Mouse (Mus musculus) hindbrain, embryonic 10.5 days (tissue): ENCODE measurements around the gene 4930412O13Rik. TPM values are rescaled to one million over a fixed set of nuclear protein-coding genes. Genes with fewer than 3 reads are reported as not detected.
A peak's percentile ranks its signal among the peaks of the same experiment; 100 is the strongest.

ENCODE experiments used
- DNase-seq: peaks from one replicate; pipeline ENCODE4 v3.0.0-alpha.2; 2017; ENCODE audit warnings: low spot score
- H3K27ac ChIP-seq: fragments of 300-500 bp; sonication (generic); 2 replicates; pipeline ENCODE4 v1.5.1; 2016; ENCODE audit warnings: mild to moderate bottlenecking, moderate library complexity
- H3K27me3 ChIP-seq: fragments of 300-500 bp; sonication (generic); 2 replicates; pipeline ENCODE4 v1.6.1; 2016; ENCODE audit warnings: mild to moderate bottlenecking; ENCODE audit not compliant: poor library complexity, insufficient read depth, severe bottlenecking
- H3K36me3 ChIP-seq: fragments of 300-500 bp; sonication (generic); 2 replicates; pipeline ENCODE4 v1.6.1; 2016; ENCODE audit warnings: mild to moderate bottlenecking, moderate library complexity
- H3K4me1 ChIP-seq: fragments of 300-500 bp; sonication (generic); replicated peaks from 2 replicates; pipeline ENCODE4 v1.6.1; 2016; ENCODE audit warnings: mild to moderate bottlenecking
- H3K4me3 ChIP-seq: fragments of 300-500 bp; sonication (generic); 2 replicates; pipeline ENCODE4 v1.5.1; 2016; ENCODE audit warnings: mild to moderate bottlenecking, moderate library complexity
- H3K9me3 ChIP-seq: fragments of 300-500 bp; sonication (generic); 2 replicates; pipeline ENCODE4 v1.6.1; 2016; ENCODE audit warnings: mild to moderate bottlenecking, moderate library complexity
- WGBS: fragments of 180-500 bp; shearing (Covaris S2); methylation state at CpG from one replicate; pipeline ENCODE4 v1.1.7; 2016; 5-methylcytosine and 5-hydroxymethylcytosine counted together
- polyA plus RNA-seq: library from polyadenylated mRNA; unstranded; fragments of >200 nt; fragmentation: Nextera tagmentation; extraction: Ambion mirVana; gene quantifications from 2 replicates; pipeline ENCODE4 v1.2.1, GENCODE M21; 2016

4930412O13Rik gene
- polyA plus RNA-seq, 1 experiment from 2014 or later = 1.0 TPM

DNA sequence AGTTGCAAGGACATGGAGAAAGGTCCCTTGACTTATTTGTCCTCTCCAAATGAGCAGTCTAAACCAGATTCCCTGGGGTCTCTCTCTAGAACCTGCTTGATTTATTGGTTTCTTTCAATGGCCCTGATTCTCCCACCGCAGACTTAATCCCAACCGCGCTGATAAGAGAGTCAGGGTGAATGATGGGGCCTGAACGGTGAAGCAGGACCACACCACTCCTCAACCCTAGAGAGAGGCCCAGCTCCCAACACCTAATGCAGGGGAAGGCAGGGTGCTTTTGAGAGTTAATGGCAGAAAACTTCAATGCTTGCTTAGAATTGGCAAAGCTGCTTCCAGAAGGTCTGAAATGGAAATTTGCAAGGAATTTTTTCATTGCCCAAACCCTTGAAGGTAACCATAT is 5.8 kb upstream of the 4930412O13Rik start:
- Histone ChIP-seq H3K9me3 (no peaks in the 10 kb centered on the region), H3K4me3 (peak overlapping the region; percentile 61; the same call in 1 of the 2 replicates), H3K36me3 (no peaks in the 10 kb centered on the region), H3K27me3 (peaks cover 93% of the 10 kb centered on the region), H3K27ac (no peak overlapping the region), H3K4me1 (peaks cover 57% of the 10 kb centered on the region)
- WGBS = 3% methylated on average over 4 of the region's 4 CpGs
- DNase-seq = no peak

DNA sequence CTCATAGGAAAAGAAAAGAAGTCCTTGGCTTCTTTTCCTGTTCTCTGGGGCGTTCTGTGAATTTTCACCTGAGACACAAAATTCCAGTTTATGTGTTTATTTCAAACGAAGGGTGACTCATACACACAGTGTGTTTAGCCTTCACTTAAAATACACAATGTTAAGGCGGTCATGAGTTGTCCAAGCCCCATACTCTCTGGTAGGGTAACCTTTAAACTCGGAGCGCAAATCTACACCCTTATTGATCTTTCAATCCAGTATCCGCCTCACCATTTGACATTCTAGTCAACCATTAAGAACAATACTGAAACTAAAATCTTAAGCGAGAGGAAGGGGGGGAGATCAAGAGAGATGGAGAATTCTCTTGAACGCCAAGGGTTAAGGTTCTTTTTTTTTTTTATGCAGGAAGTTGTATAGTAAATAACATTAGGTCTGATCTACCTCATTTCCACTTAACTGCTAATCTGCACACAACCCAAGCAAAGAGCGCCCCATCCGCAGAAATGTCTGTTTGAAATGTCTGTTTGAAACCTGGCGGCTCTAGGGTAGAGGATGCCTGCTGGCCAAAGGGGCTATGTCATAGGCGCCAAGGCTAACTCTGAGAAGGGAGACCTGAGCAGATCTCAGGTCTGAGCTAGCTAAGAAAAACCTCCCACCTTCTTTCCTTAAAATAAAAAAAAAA is 5.2 kb upstream of the 4930412O13Rik start:
- no peak overlapping the region for H3K27ac ChIP-seq
- H3K9me3 ChIP-seq = no peaks in the 10 kb centered on the region
- DNase-seq = no peak
- H3K36me3 ChIP-seq = no peaks in the 10 kb centered on the region
- peak overlapping the region; percentile 61 for H3K4me3 ChIP-seq
- peaks cover 93% of the 10 kb centered on the region for H3K27me3 ChIP-seq
- WGBS = 5% methylated on average over 12 of the region's 12 CpGs
- peaks cover 61% of the 10 kb centered on the region for H3K4me1 ChIP-seq

DNA sequence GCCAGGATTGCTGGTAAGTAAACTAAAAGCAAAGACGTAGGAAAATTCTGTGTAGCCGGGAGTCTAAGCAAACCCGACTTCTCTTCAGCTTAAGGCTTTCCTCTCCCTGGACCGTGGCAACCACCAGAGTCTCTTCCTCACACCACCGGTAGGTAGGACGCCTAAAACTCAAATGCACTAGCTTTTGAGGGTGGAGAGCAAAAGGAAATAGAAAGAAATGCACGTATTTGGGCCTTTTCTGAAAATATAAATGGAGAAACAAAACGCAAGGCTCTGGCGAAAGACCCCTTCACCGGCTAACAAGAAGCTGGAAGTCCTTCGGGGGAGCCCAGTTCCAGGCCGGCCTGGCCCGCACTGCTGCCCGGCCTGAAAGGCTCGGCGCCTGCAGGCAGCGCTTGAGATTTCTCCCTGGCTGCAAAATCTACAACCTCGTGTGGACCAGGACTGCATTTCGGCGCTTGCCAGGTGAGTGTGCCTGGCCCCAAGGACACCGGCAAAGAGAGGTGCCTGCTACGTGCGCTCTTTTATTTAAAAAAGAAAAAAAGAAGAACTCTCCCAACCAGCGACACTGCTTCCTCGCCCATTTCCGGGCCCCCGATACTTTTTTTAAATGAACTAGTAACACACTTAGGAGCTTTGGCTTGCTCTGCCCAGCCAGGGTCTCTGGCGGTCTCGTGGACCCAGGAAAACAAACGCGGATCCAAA is 4.3 kb upstream of the 4930412O13Rik start:
- no peaks in the 10 kb centered on the region for H3K9me3 ChIP-seq
- H3K27me3 ChIP-seq = peaks cover 93% of the 10 kb centered on the region
- peaks cover 61% of the 10 kb centered on the region for H3K4me1 ChIP-seq
- peak; percentile 60 for DNase-seq
- H3K36me3 ChIP-seq = no peaks in the 10 kb centered on the region
- peak overlapping the region; percentile 61 for H3K4me3 ChIP-seq
- H3K27ac ChIP-seq = peak overlapping the region; percentile 54; the same call in 1 of the 2 replicates
- under 1% methylated on average over 31 of the region's 31 CpGs for WGBS

DNA sequence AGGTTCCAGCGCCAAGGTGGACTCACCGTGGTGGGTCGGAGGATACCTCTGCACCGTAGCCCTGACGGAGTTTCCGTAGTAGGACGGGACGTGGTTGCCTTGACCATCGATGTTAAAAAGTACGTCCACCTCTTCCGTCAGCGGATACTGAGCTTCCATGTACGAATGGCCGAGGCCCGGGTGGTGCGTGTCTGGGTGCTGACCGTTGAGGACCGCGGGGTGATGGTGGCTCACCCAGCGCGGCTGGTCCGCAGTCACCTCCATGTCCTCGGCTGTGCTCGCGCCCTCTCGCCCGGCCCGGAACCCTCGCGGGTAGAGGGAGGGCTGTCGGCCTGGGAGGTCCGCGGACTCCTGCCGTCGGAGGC is 3.7 kb upstream of the 4930412O13Rik start:
- Histone ChIP-seq H3K36me3 (no peaks in the 10 kb centered on the region), H3K4me1 (peaks cover 61% of the 10 kb centered on the region), H3K27ac (peak overlapping the region; percentile 54; the same call in 1 of the 2 replicates), H3K27me3 (peaks cover 93% of the 10 kb centered on the region), H3K4me3 (peak overlapping the region; percentile 61), H3K9me3 (no peaks in the 10 kb centered on the region)
- under 1% methylated on average over 35 of the region's 35 CpGs for WGBS
- DNase-seq = no peak

DNA sequence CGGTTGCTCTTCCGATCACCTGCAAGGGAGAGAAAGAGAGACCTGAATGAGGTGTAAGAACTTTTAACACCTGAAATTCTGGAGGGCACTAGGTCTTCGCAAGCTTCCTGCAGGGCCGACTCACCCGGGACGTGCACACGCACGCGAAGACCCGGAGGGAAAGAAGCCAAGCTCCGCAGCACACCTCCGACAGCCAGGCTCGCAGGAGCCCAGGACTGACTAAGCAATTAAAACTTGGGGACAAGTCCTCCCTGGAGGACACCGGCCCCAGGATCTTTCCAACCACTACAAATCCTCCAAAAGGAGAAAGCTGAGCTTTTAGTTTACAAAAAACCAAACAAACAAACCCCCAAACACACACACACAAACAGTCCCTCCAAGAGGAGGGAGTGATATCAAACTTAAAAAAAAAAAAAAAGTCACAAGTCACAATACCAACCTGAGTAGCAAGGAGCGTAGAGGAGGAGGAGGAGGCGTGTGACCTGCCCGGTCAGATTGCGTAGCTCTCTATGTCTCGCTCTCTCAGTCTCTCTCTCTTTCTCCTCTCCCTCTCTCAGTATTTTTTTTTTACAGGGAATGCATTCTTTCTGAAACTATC is 3.0 kb upstream of the 4930412O13Rik start:
- H3K27ac ChIP-seq = peak overlapping the region; percentile 56
- peak; percentile 40 for DNase-seq

DNA sequence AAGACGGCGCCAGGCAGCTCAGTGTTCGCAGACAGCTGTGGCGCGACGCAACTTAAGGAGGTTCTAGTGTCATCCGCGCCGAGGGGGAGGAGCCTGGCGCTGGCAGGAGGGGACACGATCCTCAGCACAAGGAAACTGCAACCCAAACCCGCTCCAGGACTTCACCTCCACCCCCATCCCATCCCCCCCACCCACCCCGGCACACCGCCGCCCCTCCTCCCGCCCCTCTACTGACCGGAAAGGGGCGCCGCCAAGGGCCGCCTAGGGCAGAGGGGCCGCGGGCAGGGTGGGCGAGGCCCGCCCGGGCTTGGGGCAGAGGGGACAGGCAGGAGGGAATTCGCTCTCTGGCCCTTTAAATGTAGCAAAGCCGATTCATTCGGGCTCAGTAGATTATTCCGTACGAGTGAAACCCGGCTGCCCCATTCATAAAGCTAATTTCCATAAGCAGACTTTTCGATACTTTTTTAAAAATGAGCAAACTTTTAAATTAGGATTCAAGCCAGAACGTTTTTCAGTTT is 2.4 kb upstream of the 4930412O13Rik start:
- no peaks in the 10 kb centered on the region for H3K36me3 ChIP-seq
- H3K27me3 ChIP-seq = peaks cover 93% of the 10 kb centered on the region
- H3K4me3 ChIP-seq = peak overlapping the region; percentile 61
- H3K27ac ChIP-seq = peak overlapping the region; percentile 40
- peaks cover 68% of the 10 kb centered on the region for H3K4me1 ChIP-seq
- H3K9me3 ChIP-seq = no peaks in the 10 kb centered on the region
- WGBS = under 1% methylated on average over 33 of the region's 33 CpGs
- peak; percentile 78 for DNase-seq

More for the DNA sequence above, 3.0 kb upstream of the 4930412O13Rik start:
- H3K4me1 ChIP-seq = peaks cover 63% of the 10 kb centered on the region
- WGBS = under 1% methylated on average over 19 of the region's 19 CpGs
- peak overlapping the region; percentile 61 for H3K4me3 ChIP-seq
- peaks cover 93% of the 10 kb centered on the region for H3K27me3 ChIP-seq
- no peaks in the 10 kb centered on the region for H3K36me3 ChIP-seq
- no peaks in the 10 kb centered on the region for H3K9me3 ChIP-seq

DNA sequence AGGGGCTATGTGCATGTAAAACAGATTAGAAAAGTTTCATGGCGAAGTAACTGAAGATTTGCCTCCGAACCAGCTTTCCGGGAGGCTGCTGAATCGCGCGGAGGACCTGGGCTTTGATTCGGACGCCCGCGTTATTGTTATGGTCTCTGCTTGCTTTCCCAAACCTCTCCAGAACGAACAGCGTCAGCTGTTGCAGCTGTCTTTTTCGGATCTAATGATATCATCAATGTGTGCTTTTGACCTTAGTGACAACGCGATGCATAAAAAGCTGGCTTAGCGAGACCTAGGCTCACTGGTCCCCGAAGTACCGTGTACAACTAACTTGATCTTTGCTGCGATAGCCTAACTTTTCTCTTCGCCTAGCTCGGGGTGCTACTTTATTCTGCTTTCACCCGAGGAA is 2.0 kb upstream of the 4930412O13Rik start:
- under 1% methylated on average over 22 of the region's 22 CpGs for WGBS
- no peak for DNase-seq

DNA sequence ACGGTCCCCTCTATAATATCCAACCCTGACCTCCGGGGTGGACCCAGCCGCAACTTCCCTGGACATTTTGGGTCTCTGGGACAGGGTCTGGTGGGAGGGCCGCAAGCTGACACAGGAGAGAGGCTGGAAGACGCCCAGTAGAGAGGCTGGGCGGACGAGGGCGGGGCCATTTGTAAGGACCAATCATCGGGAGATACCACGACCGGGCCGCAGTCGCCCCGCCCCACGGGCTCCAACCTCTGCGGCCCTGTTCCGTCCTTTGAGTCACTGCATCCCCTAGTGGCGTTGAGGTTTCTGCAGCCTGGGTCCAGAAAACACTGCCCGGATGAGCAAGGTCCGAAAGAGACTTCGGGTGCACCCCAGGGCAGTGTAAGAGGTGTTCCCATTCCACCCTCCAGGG is 1.6 kb upstream of the 4930412O13Rik start:
- Histone ChIP-seq H3K36me3 (no peaks in the 10 kb centered on the region), H3K9me3 (no peaks in the 10 kb centered on the region), H3K27me3 (peaks cover 93% of the 10 kb centered on the region), H3K4me1 (peaks cover 71% of the 10 kb centered on the region), H3K27ac (no peak overlapping the region), H3K4me3 (peak overlapping the region; percentile 61)
- WGBS = under 1% methylated on average over 21 of the region's 21 CpGs
- DNase-seq = peak; percentile 96

More for the DNA sequence above, 2.0 kb upstream of the 4930412O13Rik start:
- peaks cover 73% of the 10 kb centered on the region for H3K4me1 ChIP-seq
- peaks cover 93% of the 10 kb centered on the region for H3K27me3 ChIP-seq
- no peaks in the 10 kb centered on the region for H3K36me3 ChIP-seq
- H3K4me3 ChIP-seq = peak overlapping the region; percentile 61
- no peak overlapping the region for H3K27ac ChIP-seq
- H3K9me3 ChIP-seq = no peaks in the 10 kb centered on the region

DNA sequence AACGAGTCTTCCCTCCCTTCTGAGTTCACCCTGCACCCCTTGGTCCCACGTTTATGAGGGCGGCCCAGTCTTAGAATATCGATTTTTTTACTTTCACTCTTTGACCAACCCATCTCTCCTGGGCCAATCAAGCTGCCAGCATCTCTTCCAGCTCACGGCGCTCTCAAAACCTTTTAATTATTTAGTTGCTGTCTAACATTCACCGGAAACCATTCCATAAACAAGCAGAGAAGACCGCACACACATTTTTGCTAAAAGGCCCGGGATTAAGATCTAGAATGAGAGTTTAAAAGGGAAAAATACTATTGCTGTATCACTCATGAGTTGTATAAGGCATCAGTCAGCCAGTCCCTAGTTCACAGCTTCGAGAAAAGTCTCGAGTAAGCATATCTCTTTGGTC is 781 bp upstream of the 4930412O13Rik start:
- WGBS = 3% methylated on average over 11 of the region's 11 CpGs
- Histone ChIP-seq H3K4me1 (peaks cover 66% of the 10 kb centered on the region), H3K9me3 (no peaks in the 10 kb centered on the region), H3K27me3 (peaks cover 93% of the 10 kb centered on the region), H3K4me3 (0 out of 2 replicates have a peak overlapping the region, but pooled peaks have one; percentile 61), H3K36me3 (no peaks in the 10 kb centered on the region), H3K27ac (no peak overlapping the region)
- DNase-seq = no peak

DNA sequence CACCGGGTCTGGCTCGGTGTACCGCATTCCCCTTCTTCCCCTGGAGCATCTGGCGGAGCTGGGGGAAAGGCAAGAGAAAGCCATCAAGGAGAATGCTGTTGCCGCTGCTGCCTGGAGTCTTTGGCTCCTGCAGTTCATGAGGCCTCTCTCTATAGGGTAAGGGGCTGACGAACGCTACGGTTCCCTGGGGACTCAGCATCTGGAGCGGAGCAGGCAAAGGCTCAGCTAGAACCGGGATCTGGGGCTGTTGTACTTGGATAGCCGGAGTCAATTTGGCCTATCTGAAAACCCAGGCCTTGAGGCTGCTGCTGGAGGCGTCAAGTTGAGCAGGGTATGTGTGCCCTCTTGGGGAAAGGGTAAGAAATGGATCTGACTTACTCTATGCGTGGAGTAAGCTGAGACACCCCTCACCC is 565 bp downstream of the 4930412O13Rik start:
- H3K27ac ChIP-seq = peak overlapping the region; percentile 79
- no peaks in the 10 kb centered on the region for H3K36me3 ChIP-seq
- under 1% methylated on average over 13 of the region's 13 CpGs for WGBS
- peaks cover 66% of the 10 kb centered on the region for H3K4me1 ChIP-seq
- peak overlapping the region; percentile 54 for H3K4me3 ChIP-seq
- peaks cover 93% of the 10 kb centered on the region for H3K27me3 ChIP-seq
- H3K9me3 ChIP-seq = no peaks in the 10 kb centered on the region
- DNase-seq = peak; percentile 65

DNA sequence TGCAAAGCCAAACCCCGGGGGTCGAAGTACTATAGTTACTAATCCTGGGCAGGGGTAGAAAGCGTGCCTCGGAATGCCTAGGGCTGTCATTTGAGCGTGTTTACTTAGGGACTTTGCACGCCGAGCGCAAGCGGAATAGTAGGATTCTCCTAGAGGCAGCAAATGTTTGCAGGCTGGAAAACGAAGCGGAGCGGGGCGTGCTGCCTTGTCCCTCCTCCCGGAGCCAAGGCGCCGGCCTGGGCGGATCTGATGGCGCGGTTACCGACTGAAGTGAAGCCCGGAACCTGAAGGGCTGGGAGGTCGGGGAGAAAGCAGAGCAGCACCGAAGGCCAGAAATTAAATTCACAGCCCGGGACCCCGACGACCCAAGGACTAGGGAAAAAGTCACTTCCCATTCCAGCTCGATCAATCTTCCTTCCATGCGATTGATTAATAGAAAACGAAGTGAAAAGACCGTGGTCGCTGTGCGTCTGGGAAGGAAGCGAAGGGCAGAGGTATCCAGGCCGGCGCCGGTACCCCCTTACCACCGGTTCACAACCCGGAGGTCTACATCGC is 1.4 kb downstream of the 4930412O13Rik start:
- Histone ChIP-seq H3K4me1 (peaks cover 60% of the 10 kb centered on the region), H3K27me3 (peaks cover 93% of the 10 kb centered on the region), H3K9me3 (no peaks in the 10 kb centered on the region), H3K27ac (peak overlapping the region; percentile 70), H3K4me3 (peak overlapping the region; percentile 54), H3K36me3 (no peaks in the 10 kb centered on the region)
- DNase-seq = peak; percentile 64
- 0% methylated on average over 39 of the region's 39 CpGs for WGBS

DNA sequence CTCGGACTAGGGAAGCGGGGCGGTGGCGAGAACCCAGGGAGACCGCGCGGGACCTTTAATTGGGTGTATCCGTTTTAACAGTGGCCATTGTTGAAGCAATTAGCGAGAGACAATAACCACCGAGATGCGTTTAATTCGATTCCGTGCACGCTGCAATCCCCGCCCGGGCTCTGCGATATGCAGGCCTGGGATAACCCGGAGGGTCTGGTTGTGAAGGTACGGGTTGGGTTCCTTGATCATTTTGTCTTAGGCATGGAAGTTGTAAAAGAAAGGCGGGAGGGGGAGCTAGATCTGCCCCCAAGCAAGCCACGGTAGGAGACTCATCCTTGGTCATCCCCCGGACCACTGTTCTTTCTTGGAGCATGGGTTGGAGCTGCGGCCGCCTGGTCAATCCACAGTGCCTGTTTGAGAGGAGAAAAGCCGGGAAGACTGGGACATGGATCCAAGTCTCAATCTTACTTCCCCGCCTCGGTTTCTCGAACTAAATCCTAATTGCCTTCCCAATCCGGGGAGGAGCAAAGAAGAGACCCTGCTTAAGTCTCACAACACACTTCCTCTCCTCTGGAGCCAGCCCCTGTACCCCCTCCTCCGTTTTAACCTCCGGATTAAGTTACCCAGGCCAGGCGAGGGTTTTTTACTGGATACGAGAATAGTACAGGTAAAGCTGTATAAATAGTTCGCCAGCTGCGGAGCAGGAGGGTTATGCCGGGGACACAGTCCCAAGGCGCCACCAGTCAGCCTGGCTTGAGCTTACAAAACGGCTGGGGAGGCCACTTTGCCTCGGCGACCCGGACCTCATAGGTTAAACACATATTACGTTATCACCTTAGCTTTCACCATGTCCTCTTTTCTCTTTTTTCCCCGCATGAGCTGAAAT is 2.1 kb downstream of the 4930412O13Rik start:
- DNase-seq = peak; percentile 62
- WGBS = under 1% methylated on average over 43 of the region's 43 CpGs
- peaks cover 57% of the 10 kb centered on the region for H3K4me1 ChIP-seq
- H3K27me3 ChIP-seq = peaks cover 93% of the 10 kb centered on the region
- no peaks in the 10 kb centered on the region for H3K36me3 ChIP-seq
- peak overlapping the region; percentile 54 for H3K4me3 ChIP-seq
- no peaks in the 10 kb centered on the region for H3K9me3 ChIP-seq
- no peak overlapping the region for H3K27ac ChIP-seq
